Mouse (Mus musculus) R1 (cell line): ENCODE results near the gene Arfgap3.

Source experiments
- DNase-seq: peaks from one replicate; pipeline ENCODE4 v3.0.0-alpha.2; 2018; ENCODE audit warnings: low read depth, low spot score

Gene Arfgap3

GRCm38 (mm10) chr15:83254372-83255070 lies 95.5 kb downstream of the Arfgap3 start:
- DNase-seq: peak; percentile 80

- DNase-seq: no peak
These were observed 98.0 kb downstream of the Arfgap3 start for GRCm38 (mm10) chr15:83252060-83252459.

- DNase-seq: peak; percentile 87
These were observed 98.7 kb downstream of the Arfgap3 start, which contains the start of gene A4galt for GRCm38 (mm10) chr15:83251176-83252004. Gene A4galt (minus strand): TSS chr15:83251774.

GRCm38 (mm10) chr15:83250651-83251175 lies 99.3 kb downstream of the Arfgap3 start:
- no peak for DNase-seq
